Mouse (Mus musculus) heart, embryonic 10.5 days (tissue): ENCODE data around the gene Gm9758. TPM values are rescaled to one million over a fixed set of nuclear protein-coding genes. Genes with fewer than 3 reads are reported as not detected.
"Not testable (repeated sequence)": the region's sequence is repeated elsewhere in the genome, so short reads cannot be mapped to it uniquely, and the experiment has no call there.

Experiments
- DNase-seq: peaks from one replicate; pipeline ENCODE4 v3.0.0-alpha.2; 2017; ENCODE audit warnings: low spot score
- H3K27ac ChIP-seq: fragments of 300-500 bp; sonication (generic); 2 replicates; pipeline ENCODE4 v1.5.1; 2016; ENCODE audit warnings: mild to moderate bottlenecking
- H3K27me3 ChIP-seq: fragments of 300-500 bp; sonication (generic); 2 replicates; pipeline ENCODE4 v1.6.1; 2016; ENCODE audit warnings: mild to moderate bottlenecking; ENCODE audit not compliant: poor library complexity, insufficient read depth, severe bottlenecking
- H3K36me3 ChIP-seq: fragments of 300-500 bp; sonication (generic); 2 replicates; pipeline ENCODE4 v1.6.1; 2016; ENCODE audit warnings: mild to moderate bottlenecking, moderate library complexity
- H3K4me1 ChIP-seq: fragments of 300-500 bp; sonication (generic); 2 replicates; pipeline ENCODE4 v1.6.1; 2016; ENCODE audit warnings: mild to moderate bottlenecking
- H3K4me3 ChIP-seq: fragments of 300-500 bp; sonication (generic); 2 replicates; pipeline ENCODE4 v1.5.1; 2016; ENCODE audit warnings: mild to moderate bottlenecking, moderate library complexity
- H3K9me3 ChIP-seq: fragments of 300-500 bp; sonication (generic); 2 replicates; pipeline ENCODE4 v1.6.1; 2016; ENCODE audit warnings: mild to moderate bottlenecking, moderate library complexity
- WGBS: fragments of 180-500 bp; shearing (Covaris S2); methylation state at CpG from one replicate; pipeline ENCODE4 v1.1.7; 2016; 5-methylcytosine and 5-hydroxymethylcytosine counted together
- polyA plus RNA-seq: library from polyadenylated mRNA; unstranded; fragments of >200 nt; fragmentation: Nextera tagmentation; extraction: Ambion mirVana; gene quantifications from 2 replicates; pipeline ENCODE4 v1.2.1, GENCODE M21; 2016

The Gm9758 gene
- polyA plus RNA-seq, 1 experiment from 2014 or later = not detected

DNA sequence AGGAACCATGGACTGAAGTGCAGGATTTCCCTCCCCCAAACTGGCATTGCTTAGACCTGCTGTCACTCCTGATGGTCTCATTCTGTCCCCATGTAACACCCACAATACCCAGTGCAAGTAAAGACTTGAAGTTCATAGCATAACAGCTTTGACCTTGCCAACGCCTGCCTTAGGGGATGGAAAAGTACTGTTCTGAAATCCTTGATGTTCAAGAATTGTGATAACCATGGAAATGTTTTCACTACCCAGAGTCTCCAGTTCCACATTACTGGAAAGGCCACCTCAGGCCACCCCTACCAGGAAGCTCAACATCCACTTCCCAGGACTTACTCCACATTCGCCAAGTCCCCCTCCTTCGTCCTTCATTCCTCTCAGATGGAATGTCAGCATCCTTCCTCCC, 338 bp downstream of the Gm9758 start:
- not testable (repeated sequence) for H3K27ac ChIP-seq, H3K27me3 ChIP-seq, H3K36me3 ChIP-seq, H3K4me3 ChIP-seq, H3K9me3 ChIP-seq, H3K4me1 ChIP-seq, DNase-seq
- WGBS = 71% methylated on average over 2 of the region's 3 CpGs

DNA sequence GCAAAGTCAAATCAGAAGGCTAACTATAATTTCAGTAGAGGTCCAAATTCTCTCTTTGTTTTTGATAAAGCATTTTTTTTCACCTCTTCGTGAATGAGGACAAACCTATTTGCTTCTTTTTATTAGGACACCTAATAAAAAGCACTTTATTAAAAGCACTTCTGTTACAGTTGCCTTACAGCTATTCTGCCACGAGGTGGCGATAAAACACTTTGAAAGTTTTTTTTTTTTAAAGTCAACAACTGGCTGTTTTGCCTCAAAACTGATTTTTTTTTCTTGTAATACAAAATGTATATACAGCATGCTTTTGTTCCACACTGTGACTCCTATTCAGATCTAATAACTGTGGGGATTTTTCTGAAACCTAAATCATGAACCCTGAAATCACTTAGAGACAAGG, 11.2 kb downstream of the Gm9758 start:
- H3K4me1 ChIP-seq, H3K36me3 ChIP-seq, H3K27ac ChIP-seq, H3K9me3 ChIP-seq, H3K27me3 ChIP-seq, H3K4me3 ChIP-seq, DNase-seq: not testable (repeated sequence)
- 19% methylated on average over 3 of the region's 3 CpGs for WGBS

GRCm38 (mm10) chr5:14892242-14892641, 22.5 kb downstream of the Gm9758 start:
- no peak for DNase-seq
- WGBS = 56% methylated on average over 3 of the region's 3 CpGs
- Histone ChIP-seq H3K4me1 (0 out of 2 replicates have a peak, but pooled peaks cover 4% of the 10 kb centered on the region), H3K27me3 (no peaks in the 10 kb centered on the region), H3K9me3 (no peaks in the 10 kb centered on the region), H3K36me3 (no peaks in the 10 kb centered on the region), H3K27ac (no peak overlapping the region), H3K4me3 (no peak overlapping the region)

DNA sequence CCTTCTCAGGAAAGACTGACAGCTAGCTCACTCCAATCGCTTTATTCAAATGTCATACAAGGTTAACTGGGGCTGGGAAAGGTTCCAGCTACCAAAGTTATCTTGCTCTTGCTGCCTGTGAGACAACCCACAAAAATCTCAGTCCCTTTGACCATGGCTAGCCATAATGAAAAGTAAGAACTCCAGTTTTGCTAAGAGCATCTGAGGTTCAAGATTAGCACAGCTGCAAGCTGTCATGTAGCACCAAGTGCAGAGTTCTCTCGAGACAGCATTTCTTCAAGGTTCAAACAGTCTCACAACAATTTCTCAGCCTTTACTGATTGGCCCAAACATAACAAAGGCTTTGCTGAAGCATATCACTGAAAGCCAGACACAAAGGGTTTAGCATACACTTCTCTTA, 29.4 kb downstream of the Gm9758 start:
- not testable (repeated sequence) for H3K4me3 ChIP-seq, H3K27ac ChIP-seq, DNase-seq, H3K4me1 ChIP-seq, H3K36me3 ChIP-seq, H3K9me3 ChIP-seq, H3K27me3 ChIP-seq
- 50% methylated on average over 2 of the region's 2 CpGs for WGBS

Other genes with a start within 250 kb of the Gm9758 start
- gene Speer4e, start 23.5 kb upstream of the Gm9758 start, polyA plus RNA-seq = not detected in 2 replicates
- gene Gm10354, start 64.0 kb upstream of the Gm9758 start, polyA plus RNA-seq = not detected in 2 replicates
- gene Gm17019, start 118.1 kb upstream of the Gm9758 start, polyA plus RNA-seq = not detected in 2 replicates